Mouse (Mus musculus) central nervous system, embryonic 14 days (tissue): ENCODE results near the gene Olfr618. TPM values are rescaled to one million over a fixed set of nuclear protein-coding genes. Genes with fewer than 3 reads are reported as not detected.

ENCODE experiments used
- polyA plus RNA-seq: library from polyadenylated mRNA; depleted of rRNA; stranded (reverse); fragments of >200 nt; gene quantifications from 2 replicates; pipeline ENCODE4 v1.2.3, GENCODE M21; 2012; rRNA removed

Olfr618 gene
- 0.08 TPM in 1 of 2 replicates, not detected in the other for polyA plus RNA-seq

DNA sequence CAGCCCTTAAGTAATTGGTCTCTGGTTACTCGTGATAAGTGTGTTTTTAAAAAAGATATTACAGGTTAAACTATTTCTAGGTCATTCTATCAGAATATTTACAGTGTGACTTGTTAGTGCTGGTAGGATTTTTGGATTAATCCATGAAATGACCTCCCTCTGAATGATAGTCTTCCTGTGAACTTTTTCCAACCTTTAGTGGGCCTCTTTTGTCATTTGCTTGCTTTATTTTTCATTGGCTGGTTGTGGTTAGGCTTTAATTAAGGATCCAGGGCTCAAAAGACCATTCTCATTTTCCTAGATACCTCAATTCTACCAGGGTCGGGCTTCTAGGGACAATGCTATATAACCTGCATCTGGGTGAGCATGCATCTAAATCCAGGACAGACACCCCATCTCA is at the start of gene Olfr618:
Olfr618 (plus strand) TSS at position 301 of the 400 bp plus-strand sequence.

DNA sequence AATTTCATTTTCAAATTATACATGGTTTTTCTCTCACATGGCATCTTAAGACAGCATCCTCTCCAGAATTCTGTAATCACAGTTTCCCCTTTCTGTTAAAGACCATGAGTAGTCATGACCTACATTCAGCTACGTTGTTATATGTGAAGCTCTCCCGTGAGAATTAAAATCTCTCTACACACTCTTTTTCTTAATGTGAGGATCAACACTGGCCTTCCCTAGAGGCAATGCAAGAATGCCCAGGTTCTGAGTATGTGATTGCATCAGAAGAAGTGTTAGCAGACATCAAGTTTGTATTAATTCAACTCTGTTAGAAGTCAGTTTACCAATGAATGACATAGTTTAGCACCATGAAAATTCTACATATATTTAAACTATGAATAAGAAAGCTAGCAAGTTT is 47.3 kb upstream of the Olfr618 start, which contains the start of gene Olfr612:
Olfr612 (minus strand) TSS at position 101 of the 400 bp plus-strand sequence.

DNA sequence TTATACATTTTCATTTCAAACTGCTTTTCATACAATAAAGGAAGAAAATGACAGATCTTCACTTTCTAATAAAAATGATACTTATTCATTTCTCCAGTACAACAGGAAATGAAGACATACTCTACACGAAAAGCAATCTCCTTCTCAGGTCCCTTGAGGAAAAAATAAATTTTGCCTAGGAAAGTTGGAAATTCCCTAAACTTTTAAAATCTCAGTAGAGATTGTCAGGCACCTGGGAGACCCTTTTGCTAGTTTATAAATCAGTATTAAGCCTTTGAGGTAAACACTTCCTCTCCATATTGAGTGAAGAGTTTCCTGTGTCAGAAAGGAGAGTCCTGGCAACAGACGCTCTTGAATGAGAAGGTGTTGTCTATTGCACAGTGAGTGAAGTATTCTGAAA is 42.1 kb upstream of the Olfr618 start, which contains the start of gene Olfr613:
Olfr613 (plus strand) TSS at position 301 of the 400 bp plus-strand sequence.

DNA sequence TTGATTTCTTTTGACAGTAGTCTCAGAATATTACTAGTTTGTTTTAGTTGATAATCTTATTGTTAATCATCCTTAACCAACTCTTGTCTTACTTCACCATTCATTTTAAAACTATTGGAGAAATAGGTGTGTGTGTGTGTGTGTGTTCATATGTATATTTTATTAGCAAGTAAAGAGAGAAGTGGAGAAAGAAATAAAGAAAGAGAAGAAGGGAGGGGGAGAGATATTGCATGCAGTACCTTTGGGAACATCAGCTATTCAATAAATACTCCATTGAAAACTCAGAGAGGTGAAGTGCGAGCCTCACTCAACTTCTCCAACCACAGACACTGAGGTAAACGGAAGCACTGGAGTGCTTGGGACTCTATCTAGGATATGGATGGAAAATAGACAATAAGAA is 34.1 kb upstream of the Olfr618 start, which contains the start of gene Olfr615:
Olfr615 (plus strand) TSS at position 301 of the 400 bp plus-strand sequence.

DNA sequence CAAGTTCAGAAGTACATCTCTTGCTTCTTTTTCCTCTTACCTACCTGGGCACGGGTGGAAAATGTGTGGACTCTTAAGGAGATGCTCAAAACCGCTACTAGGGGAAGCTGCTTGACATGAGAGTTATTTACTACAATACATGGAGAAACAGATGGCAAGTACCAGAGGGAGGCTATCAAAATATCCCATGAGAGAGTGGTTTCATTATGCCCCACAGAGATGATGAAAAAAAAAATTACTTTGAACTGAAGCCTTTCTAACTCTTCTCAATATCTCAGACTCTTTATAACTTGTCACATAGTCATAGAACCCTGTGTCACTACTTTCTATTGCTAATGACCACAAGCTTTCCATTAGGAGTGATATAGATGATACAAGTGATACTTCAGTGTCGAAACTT is 20.9 kb upstream of the Olfr618 start, which contains the start of gene Olfr616:
Olfr616 (minus strand) TSS at position 101 of the 400 bp plus-strand sequence.

DNA sequence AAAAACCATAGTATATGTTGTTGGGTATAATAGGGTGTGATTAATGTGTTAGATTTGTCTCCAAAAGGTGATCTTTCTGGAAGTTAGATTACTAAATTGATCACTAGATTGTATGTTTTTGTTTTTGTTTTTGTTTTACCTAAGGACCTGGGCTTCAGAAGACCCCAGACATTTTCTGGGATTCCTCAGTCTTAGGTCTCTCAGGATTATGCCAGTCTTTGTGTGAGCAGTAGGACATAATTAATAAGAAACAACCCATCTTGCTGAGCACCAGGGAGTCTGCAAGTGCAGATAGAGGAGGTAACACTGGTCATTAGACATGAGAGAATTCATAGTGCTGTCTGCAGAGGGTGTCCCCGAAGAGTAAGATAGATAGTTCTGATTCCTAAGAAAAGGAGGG is 17.1 kb upstream of the Olfr618 start, which contains the start of gene Olfr617:
Olfr617 (plus strand) TSS at position 301 of the 400 bp plus-strand sequence.

DNA sequence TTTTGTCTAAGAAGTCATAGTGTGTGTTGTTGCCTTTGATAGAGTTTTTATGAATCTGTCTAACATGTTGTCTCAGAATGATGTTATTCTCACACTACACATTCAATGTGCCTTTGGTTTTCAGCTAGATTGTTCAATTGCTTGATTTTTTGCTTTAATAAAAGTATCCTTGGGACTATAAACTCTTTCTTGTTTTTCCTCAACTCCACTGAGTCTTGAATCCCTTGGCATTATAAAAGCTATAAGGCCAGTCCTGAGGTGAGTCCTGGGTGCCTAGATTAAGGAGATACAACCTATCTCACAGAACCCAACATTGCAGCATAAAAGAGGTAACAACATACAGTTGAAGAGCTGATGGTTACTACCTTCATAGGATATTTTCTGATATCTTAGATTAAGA is 10.4 kb downstream of the Olfr618 start, which contains the start of gene Olfr619:
Olfr619 (plus strand) TSS at position 301 of the 400 bp plus-strand sequence.

DNA sequence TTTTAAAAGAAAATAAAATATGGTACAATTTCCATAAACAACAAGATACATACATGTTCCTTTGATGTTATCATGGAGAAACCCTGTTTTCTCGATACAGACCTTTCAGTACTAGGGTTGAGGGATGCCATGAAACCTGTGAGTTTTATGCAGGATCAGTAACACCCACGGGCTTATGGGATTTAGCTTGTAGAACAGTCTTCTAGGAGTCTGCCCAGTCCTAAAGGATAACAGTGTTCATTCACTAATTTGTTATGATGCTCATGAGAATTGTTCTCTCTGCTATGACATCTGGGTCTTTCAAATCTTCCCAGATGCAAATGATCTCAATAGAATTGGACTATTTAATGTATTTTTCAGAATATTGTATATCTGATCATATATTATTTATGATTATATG is 22.5 kb downstream of the Olfr618 start, which contains the start of gene Olfr620:
Olfr620 (minus strand) TSS at position 101 of the 400 bp plus-strand sequence.

DNA sequence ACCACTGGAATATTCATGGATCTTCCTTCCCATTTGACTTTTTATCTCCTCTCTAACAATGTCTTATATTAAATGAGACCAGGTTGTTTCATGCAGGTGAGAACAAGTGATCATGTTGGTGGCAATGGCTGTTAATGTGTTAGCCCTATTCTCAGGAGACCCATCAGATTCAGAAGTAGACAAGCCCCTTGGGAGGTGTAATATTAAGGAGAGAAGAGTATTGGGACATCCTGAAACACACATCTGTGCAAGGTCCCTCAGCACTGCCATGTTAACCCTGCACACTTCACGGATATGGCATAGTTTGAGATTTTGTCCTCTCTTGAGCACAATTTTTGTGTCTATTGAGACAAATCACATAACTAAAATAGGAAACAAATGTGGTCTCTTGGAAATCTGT is 52.7 kb downstream of the Olfr618 start, which contains the start of gene Olfr622:
Olfr622 (minus strand) TSS at position 101 of the 400 bp plus-strand sequence.

Other genes with a start within 250 kb of the Olfr618 start
- not detected in 2 replicates for gene Olfr600, start 240.4 kb upstream of the Olfr618 start, polyA plus RNA-seq
- gene Olfr601, start 227.4 kb upstream of the Olfr618 start, polyA plus RNA-seq: not detected in 2 replicates
- gene Olfr603, start 203.9 kb upstream of the Olfr618 start, polyA plus RNA-seq: not detected in 2 replicates
- gene Usp17lc, start 175.0 kb upstream of the Olfr618 start, polyA plus RNA-seq: not detected in 2 replicates
- gene Olfr605, start 144.7 kb upstream of the Olfr618 start, polyA plus RNA-seq: not detected in 2 replicates
- not detected in 2 replicates for gene Olfr606, start 141.1 kb upstream of the Olfr618 start, polyA plus RNA-seq
- gene Olfr607, start 126.0 kb upstream of the Olfr618 start, polyA plus RNA-seq: not detected in 2 replicates
- gene Olfr608, start 120.2 kb upstream of the Olfr618 start, polyA plus RNA-seq: not detected in 2 replicates
- gene Olfr609, start 92.0 kb upstream of the Olfr618 start, polyA plus RNA-seq: not detected in 2 replicates
- not detected in 2 replicates for gene Olfr610, start 78.0 kb upstream of the Olfr618 start, polyA plus RNA-seq
- not detected in 2 replicates for gene Olfr611, start 69.3 kb upstream of the Olfr618 start, polyA plus RNA-seq
- gene Olfr612, start 47.4 kb upstream of the Olfr618 start, polyA plus RNA-seq: not detected in 2 replicates
- gene Olfr613, start 42.0 kb upstream of the Olfr618 start, polyA plus RNA-seq: not detected in 2 replicates
- not detected in 2 replicates for gene Olfr615, start 34.0 kb upstream of the Olfr618 start, polyA plus RNA-seq
- not detected in 2 replicates for gene Olfr616, start 21.0 kb upstream of the Olfr618 start, polyA plus RNA-seq
- not detected in 2 replicates for gene Olfr617, start 17.0 kb upstream of the Olfr618 start, polyA plus RNA-seq
- gene Olfr619, start 10.5 kb downstream of the Olfr618 start, polyA plus RNA-seq: not detected in 2 replicates
- not detected in 2 replicates for gene Olfr620, start 22.4 kb downstream of the Olfr618 start, polyA plus RNA-seq
- gene Olfr622, start 52.6 kb downstream of the Olfr618 start, polyA plus RNA-seq: 0.06 TPM in 1 of 2 replicates, not detected in the other
- not detected in 2 replicates for gene Olfr623, start 73.6 kb downstream of the Olfr618 start, polyA plus RNA-seq
- 0.01 TPM in 1 of 2 replicates, not detected in the other for gene Olfr624, start 81.1 kb downstream of the Olfr618 start, polyA plus RNA-seq
- not detected in 2 replicates for gene Olfr625-ps1, start 92.6 kb downstream of the Olfr618 start, polyA plus RNA-seq
- gene Olfr243, start 124.6 kb downstream of the Olfr618 start, polyA plus RNA-seq: not detected in 2 replicates
- gene Olfr628, start 140.3 kb downstream of the Olfr618 start, polyA plus RNA-seq: not detected in 2 replicates
- not detected in 2 replicates for gene Olfr629, start 154.8 kb downstream of the Olfr618 start, polyA plus RNA-seq
- gene Olfr630, start 167.2 kb downstream of the Olfr618 start, polyA plus RNA-seq: not detected in 2 replicates
- gene Olfr69, start 181.5 kb downstream of the Olfr618 start, polyA plus RNA-seq: not detected in 2 replicates
- gene Olfr68, start 189.6 kb downstream of the Olfr618 start, polyA plus RNA-seq: not detected in 2 replicates
- gene Olfr67, start 201.7 kb downstream of the Olfr618 start, polyA plus RNA-seq: not detected in 2 replicates
- gene Hbb-bt, start 223.9 kb downstream of the Olfr618 start, polyA plus RNA-seq: 762 and 1,375 TPM in 2 replicates
- gene Hbb-bs, start 238.0 kb downstream of the Olfr618 start, polyA plus RNA-seq: 2,826 and 5,558 TPM in 2 replicates